Mouse (Mus musculus) hindbrain, embryonic 15.5 days (tissue): ENCODE results near the gene Rfk. TPM values are rescaled to one million over a fixed set of nuclear protein-coding genes. Genes with fewer than 3 reads are reported as not detected.

ENCODE experiments used
- ATAC-seq: fragments of 200-750 bp; cut with Nextera tagmentation; 2 replicates; pipeline ENCODE4 v1.8.0; 2017; ENCODE audit warnings: low read depth, moderate number of reproducible peaks, moderate TSS enrichment; ENCODE audit not compliant: low FRiP score
- H3K27ac ChIP-seq: fragments of 300-500 bp; sonication (generic); replicated peaks from 2 replicates; pipeline ENCODE4 v1.5.1; 2015; ENCODE audit warnings: mild to moderate bottlenecking, inconsistent platforms
- H3K27me3 ChIP-seq: fragments of 300-500 bp; sonication (generic); 2 replicates; pipeline ENCODE4 v1.6.1; 2015; ENCODE audit warnings: control low read depth, inconsistent platforms
- H3K36me3 ChIP-seq: fragments of 300-500 bp; sonication (generic); 2 replicates; pipeline ENCODE4 v1.6.1; 2015; ENCODE audit warnings: control low read depth, inconsistent platforms
- H3K4me1 ChIP-seq: fragments of 300-500 bp; sonication (generic); replicated peaks from 2 replicates; pipeline ENCODE4 v1.6.1; 2015; ENCODE audit warnings: control low read depth, inconsistent platforms
- H3K4me2 ChIP-seq: fragments of 300-500 bp; sonication (generic); 2 replicates; pipeline ENCODE4 v1.6.1; 2015; ENCODE audit warnings: moderate library complexity, mild to moderate bottlenecking, inconsistent platforms
- H3K4me3 ChIP-seq: fragments of 300-500 bp; sonication (generic); 2 replicates; pipeline ENCODE4 v1.5.1; 2015; ENCODE audit warnings: mild to moderate bottlenecking, inconsistent platforms
- H3K9ac ChIP-seq: fragments of 300-500 bp; sonication (generic); 2 replicates; pipeline ENCODE4 v1.6.1; 2015; ENCODE audit warnings: inconsistent platforms
- H3K9me3 ChIP-seq: fragments of 300-500 bp; sonication (generic); 2 replicates; pipeline ENCODE4 v1.6.1; 2016; ENCODE audit warnings: control low read depth, inconsistent platforms
- WGBS: fragments of 180-500 bp; shearing (Covaris S2); methylation state at CpG from one replicate; pipeline ENCODE4 v1.1.7; 2015; 5-methylcytosine and 5-hydroxymethylcytosine counted together
- polyA plus RNA-seq: library from polyadenylated mRNA; unstranded; fragments of >200 nt; fragmentation: Nextera tagmentation; extraction: Ambion mirVana; gene quantifications from 2 replicates; pipeline ENCODE4 v1.2.1, GENCODE M21; 2015

Gene Rfk
- polyA plus RNA-seq, 1 experiment from 2014 or later: 88.1 TPM

DNA sequence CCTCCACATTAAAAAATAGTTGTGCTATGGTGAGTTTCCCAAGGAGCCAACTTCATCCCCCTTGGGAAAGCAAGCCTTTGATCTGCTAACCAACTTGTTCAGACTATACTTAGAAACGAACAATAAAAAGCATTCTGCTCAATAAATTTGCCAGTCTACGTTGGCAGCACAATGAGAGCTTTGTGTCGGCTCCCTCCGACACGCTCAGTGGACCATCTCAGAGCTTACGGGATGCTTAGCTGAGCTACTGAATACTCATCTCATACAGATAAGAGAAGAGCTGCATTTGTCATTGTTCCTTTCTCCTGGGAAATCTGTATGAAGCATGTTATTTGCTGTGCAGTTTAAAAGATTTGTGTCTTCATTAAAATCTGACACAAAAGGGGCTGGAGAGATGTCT is 7.4 kb upstream of the Rfk start:
- peak overlapping the region; percentile 2; the same call in 1 of the 2 replicates for H3K4me2 ChIP-seq
- 16% methylated on average over 6 of the region's 6 CpGs for WGBS

DNA sequence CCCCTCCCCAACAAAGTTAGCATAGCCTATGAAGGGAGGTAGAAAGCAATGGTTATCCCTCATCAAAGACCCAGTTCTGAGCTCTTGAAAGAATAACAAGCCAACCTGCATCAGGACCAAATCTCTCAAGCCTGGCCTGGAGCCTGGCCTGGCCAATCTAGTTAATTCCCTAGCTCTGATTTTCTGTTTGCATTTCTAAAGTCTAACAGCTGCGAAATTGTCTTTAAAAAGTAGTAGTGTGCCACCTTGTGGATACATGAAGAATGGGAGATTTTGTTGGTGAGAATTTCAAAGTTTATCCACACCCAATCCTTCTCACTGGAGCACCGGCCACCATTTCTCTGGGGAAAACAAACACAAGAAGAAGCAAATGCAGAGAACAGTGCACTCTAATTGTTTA is 5.4 kb upstream of the Rfk start:
- Histone ChIP-seq H3K27ac (no peak overlapping the region), H3K4me2 (no peak overlapping the region), H3K9ac (no peak overlapping the region), H3K9me3 (no peaks in the 10 kb centered on the region), H3K4me1 (peaks cover 9% of the 10 kb centered on the region), H3K4me3 (no peak overlapping the region), H3K36me3 (no peaks in the 10 kb centered on the region), H3K27me3 (peaks cover 5% of the 10 kb centered on the region; the same call in 1 of the 2 replicates)
- WGBS: 16% methylated on average over 2 of the region's 2 CpGs
- ATAC-seq: 0 out of 2 replicates have a peak, but pooled peaks have one; percentile 17

More for the DNA sequence above, 7.4 kb upstream of the Rfk start:
- Histone ChIP-seq H3K4me3 (no peak overlapping the region), H3K27me3 (no peaks in the 10 kb centered on the region), H3K4me1 (peaks cover 5% of the 10 kb centered on the region; the same call in 1 of the 2 replicates), H3K9me3 (no peaks in the 10 kb centered on the region), H3K36me3 (no peaks in the 10 kb centered on the region), H3K27ac (no peak overlapping the region), H3K9ac (no peak overlapping the region)
- ATAC-seq: no peak

GRCm38 (mm10) chr19:17392866-17393265 is 977 bp upstream of the Rfk start:
- Histone ChIP-seq H3K27ac (no peak overlapping the region), H3K4me3 (no peak overlapping the region), H3K36me3 (peaks cover 8% of the 10 kb centered on the region; the same call in 1 of the 2 replicates), H3K9me3 (no peaks in the 10 kb centered on the region), H3K4me1 (peaks cover 18% of the 10 kb centered on the region), H3K9ac (no peak overlapping the region), H3K27me3 (peaks cover 5% of the 10 kb centered on the region; the same call in 1 of the 2 replicates), H3K4me2 (no peak overlapping the region; the same call in 1 of the 2 replicates)
- 31% methylated on average over 3 of the region's 3 CpGs for WGBS
- no peak for ATAC-seq

DNA sequence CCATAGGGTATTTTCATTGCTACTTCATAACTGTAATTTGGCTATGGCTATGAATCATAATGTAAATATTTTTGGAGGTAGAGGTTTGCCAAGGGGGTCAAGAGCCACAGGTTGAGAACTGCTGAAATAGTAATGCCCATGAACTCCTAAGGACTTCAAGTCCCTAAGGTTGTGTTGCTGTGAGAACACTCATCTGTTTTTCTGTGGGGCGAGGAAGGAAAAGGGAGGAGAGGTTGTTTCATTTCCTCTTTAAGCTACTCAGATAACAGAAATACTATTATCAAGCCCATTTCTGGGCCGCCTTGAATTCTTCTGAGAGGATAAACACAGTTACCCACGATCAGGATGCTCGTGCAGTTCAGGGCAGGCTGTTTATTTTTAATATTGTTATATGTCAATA is 3.0 kb downstream of the Rfk start:
- Histone ChIP-seq H3K4me1 (peaks cover 18% of the 10 kb centered on the region), H3K36me3 (peaks cover 32% of the 10 kb centered on the region), H3K9me3 (no peaks in the 10 kb centered on the region), H3K9ac (no peak overlapping the region), H3K27ac (no peak overlapping the region), H3K27me3 (peaks cover 5% of the 10 kb centered on the region; the same call in 1 of the 2 replicates), H3K4me2 (no peak overlapping the region), H3K4me3 (no peak overlapping the region)
- WGBS: 90% methylated on average over 4 of the region's 4 CpGs
- ATAC-seq: no peak

GRCm38 (mm10) chr19:17397922-17398321 is 4.1 kb downstream of the Rfk start:
- Histone ChIP-seq H3K9ac (no peak overlapping the region), H3K4me2 (no peak overlapping the region), H3K9me3 (no peaks in the 10 kb centered on the region), H3K4me3 (no peak overlapping the region), H3K27me3 (no peaks in the 10 kb centered on the region), H3K4me1 (peaks cover 18% of the 10 kb centered on the region), H3K27ac (no peak overlapping the region), H3K36me3 (peaks cover 32% of the 10 kb centered on the region)
- whole genome bisulfite sequencing: 82% methylated on average over 5 of the region's 5 CpGs
- ATAC-seq: no peak

DNA sequence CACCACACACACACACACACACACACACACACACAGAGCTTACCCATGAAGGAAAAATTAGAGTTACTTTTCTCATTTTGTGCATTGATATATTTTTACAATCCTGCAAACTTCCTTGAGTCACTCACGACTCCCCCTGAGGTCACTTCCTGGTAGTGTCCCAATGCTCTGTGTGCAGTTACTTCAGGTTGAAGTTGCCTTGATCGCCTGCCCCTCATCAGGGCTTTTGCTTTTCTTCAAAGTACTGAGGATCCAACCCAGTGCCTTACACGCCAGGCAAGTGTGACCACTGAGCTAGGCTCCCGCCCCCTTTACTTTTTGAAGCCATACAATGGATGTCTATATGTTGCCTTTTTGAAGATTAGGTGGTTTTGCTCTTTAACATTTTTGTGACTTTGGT is 6.1 kb downstream of the Rfk start:
- 93% methylated on average over 4 of the region's 4 CpGs for WGBS

DNA sequence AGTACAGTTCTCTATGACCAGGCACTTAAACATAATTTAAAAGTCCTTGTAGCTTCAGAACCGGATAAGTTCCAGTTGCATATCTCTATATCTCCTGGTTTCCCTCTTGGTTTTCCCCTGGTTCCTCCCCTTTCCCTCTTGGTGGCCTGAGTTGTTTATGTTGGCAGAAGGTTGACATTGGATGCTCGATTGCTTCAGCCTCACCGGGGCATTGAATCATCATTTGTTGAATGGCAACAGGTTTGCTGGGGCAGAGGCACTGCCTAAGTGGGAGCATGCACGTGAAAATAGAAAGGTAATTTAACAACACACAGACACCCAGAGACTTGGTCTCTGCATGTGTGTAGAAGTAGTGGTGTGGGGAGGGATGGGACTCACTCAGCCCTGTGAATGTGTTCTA is 6.7 kb downstream of the Rfk start:
- Histone ChIP-seq H3K9me3 (no peaks in the 10 kb centered on the region), H3K4me2 (no peak overlapping the region), H3K4me1 (peaks cover 2% of the 10 kb centered on the region; the same call in 1 of the 2 replicates), H3K9ac (no peak overlapping the region), H3K4me3 (no peak overlapping the region), H3K36me3 (peaks cover 32% of the 10 kb centered on the region), H3K27ac (no peak overlapping the region), H3K27me3 (no peaks in the 10 kb centered on the region)
- no peak for ATAC-seq
- 83% methylated on average over 4 of the region's 4 CpGs for WGBS

More for the DNA sequence above, 6.1 kb downstream of the Rfk start:
- ATAC-seq: no peak
- Histone ChIP-seq H3K36me3 (peaks cover 32% of the 10 kb centered on the region), H3K27me3 (no peaks in the 10 kb centered on the region), H3K9me3 (no peaks in the 10 kb centered on the region), H3K27ac (no peak overlapping the region), H3K4me2 (no peak overlapping the region), H3K9ac (no peak overlapping the region), H3K4me3 (no peak overlapping the region), H3K4me1 (peaks cover 8% of the 10 kb centered on the region)

DNA sequence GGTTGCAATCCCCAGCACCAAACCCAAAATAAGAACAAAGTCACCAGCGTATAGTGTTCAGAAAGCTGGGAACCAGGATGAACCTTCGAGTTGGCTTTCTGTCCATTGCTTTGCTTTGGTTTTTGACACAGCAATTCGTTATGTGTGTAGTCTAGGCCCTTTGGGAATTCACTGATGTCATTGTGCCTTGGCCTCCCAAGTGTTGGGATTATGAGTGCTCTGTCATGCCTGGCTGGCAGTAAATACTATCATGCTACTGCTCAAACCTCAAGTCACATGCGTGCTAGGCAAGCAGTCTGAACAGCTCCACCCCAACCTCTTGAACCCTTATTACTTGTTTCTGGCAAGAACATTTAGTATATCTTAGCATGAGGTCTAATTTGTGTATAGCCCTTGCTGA is 9.3 kb downstream of the Rfk start:
- no peak for ATAC-seq
- H3K27ac ChIP-seq: no peak overlapping the region
- peaks cover 21% of the 10 kb centered on the region for H3K36me3 ChIP-seq
- H3K9me3 ChIP-seq: no peaks in the 10 kb centered on the region
- WGBS: 95% methylated on average over 4 of the region's 4 CpGs
- H3K4me2 ChIP-seq: no peak overlapping the region
- H3K4me3 ChIP-seq: no peak overlapping the region
- H3K27me3 ChIP-seq: no peaks in the 10 kb centered on the region
- H3K4me1 ChIP-seq: no peaks in the 10 kb centered on the region
- H3K9ac ChIP-seq: no peak overlapping the region

GRCm38 (mm10) chr19:17406823-17407222 is 13.0 kb downstream of the Rfk start:
- H3K4me2 ChIP-seq: no peak overlapping the region
- ATAC-seq: no peak
- 94% methylated on average over 5 of the region's 5 CpGs for WGBS
- no peaks in the 10 kb centered on the region for H3K27me3 ChIP-seq
- no peak overlapping the region for H3K4me3 ChIP-seq
- no peak overlapping the region for H3K9ac ChIP-seq
- no peaks in the 10 kb centered on the region for H3K4me1 ChIP-seq
- H3K36me3 ChIP-seq: no peaks in the 10 kb centered on the region
- no peak overlapping the region for H3K27ac ChIP-seq
- H3K9me3 ChIP-seq: no peaks in the 10 kb centered on the region

GRCm38 (mm10) chr19:17408591-17408990 is 14.7 kb downstream of the Rfk start:
- no peak overlapping the region for H3K4me2 ChIP-seq
- H3K27me3 ChIP-seq: no peaks in the 10 kb centered on the region
- no peaks in the 10 kb centered on the region for H3K36me3 ChIP-seq
- ATAC-seq: no peak
- no peaks in the 10 kb centered on the region for H3K4me1 ChIP-seq
- H3K9ac ChIP-seq: no peak overlapping the region
- no peaks in the 10 kb centered on the region for H3K9me3 ChIP-seq
- H3K4me3 ChIP-seq: no peak overlapping the region
- H3K27ac ChIP-seq: no peak overlapping the region

DNA sequence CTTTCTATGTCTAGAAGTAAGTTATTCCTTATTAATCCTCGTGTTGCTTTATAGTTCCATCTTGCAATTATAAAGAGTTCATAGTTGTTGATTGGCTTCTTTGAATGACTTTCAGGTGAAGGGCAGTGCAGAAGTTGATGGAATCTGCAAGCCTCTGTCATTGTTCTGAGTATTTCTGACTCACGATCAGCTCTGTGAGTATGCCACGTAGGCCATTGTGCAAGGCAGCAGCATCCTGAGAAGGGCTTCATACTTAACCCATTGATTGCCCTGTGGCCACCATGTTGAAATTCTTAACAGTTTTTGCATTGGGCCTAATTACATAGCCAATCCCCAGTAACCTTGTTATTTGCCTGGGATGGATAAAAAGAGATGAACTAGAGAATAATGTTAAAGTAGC is 15.5 kb downstream of the Rfk start:
- 58% methylated on average over 3 of the region's 3 CpGs for WGBS
- Histone ChIP-seq H3K4me3 (no peak overlapping the region), H3K4me2 (no peak overlapping the region), H3K9ac (no peak overlapping the region), H3K27ac (no peak overlapping the region), H3K27me3 (no peaks in the 10 kb centered on the region), H3K4me1 (no peaks in the 10 kb centered on the region), H3K36me3 (no peaks in the 10 kb centered on the region), H3K9me3 (no peaks in the 10 kb centered on the region)
- ATAC-seq: no peak

- ATAC-seq: no peak
- Histone ChIP-seq H3K9me3 (no peaks in the 10 kb centered on the region), H3K9ac (no peak overlapping the region), H3K4me1 (no peaks in the 10 kb centered on the region), H3K27me3 (no peaks in the 10 kb centered on the region), H3K4me2 (no peak overlapping the region), H3K36me3 (no peaks in the 10 kb centered on the region), H3K4me3 (no peak overlapping the region), H3K27ac (no peak overlapping the region)
- WGBS: 90% methylated on average over 5 of the region's 5 CpGs
Observed at GRCm38 (mm10) chr19:17410465-17411065, 16.7 kb downstream of the Rfk start.

GRCm38 (mm10) chr19:17412915-17413459 is 19.1 kb downstream of the Rfk start:
- H3K27me3 ChIP-seq: no peaks in the 10 kb centered on the region
- 74% methylated on average over 4 of the region's 4 CpGs for WGBS
- H3K4me1 ChIP-seq: no peaks in the 10 kb centered on the region
- no peak for ATAC-seq
- no peak overlapping the region for H3K27ac ChIP-seq
- no peaks in the 10 kb centered on the region for H3K36me3 ChIP-seq
- no peak overlapping the region for H3K4me3 ChIP-seq
- H3K4me2 ChIP-seq: no peak overlapping the region
- no peaks in the 10 kb centered on the region for H3K9me3 ChIP-seq
- no peak overlapping the region for H3K9ac ChIP-seq
